Mouse (Mus musculus) c-Kit-negative CD71-positive TER-119-positive erythroid progenitor cells, embryonic 14.5 days (primary cell): ENCODE data around the gene Tex13a.

ENCODE experiments used
- DNase-seq: peaks from one replicate; pipeline ENCODE4 v3.0.0-alpha.2; 2013; ENCODE audit warnings: low read depth, low spot score

The Tex13a gene

DNA sequence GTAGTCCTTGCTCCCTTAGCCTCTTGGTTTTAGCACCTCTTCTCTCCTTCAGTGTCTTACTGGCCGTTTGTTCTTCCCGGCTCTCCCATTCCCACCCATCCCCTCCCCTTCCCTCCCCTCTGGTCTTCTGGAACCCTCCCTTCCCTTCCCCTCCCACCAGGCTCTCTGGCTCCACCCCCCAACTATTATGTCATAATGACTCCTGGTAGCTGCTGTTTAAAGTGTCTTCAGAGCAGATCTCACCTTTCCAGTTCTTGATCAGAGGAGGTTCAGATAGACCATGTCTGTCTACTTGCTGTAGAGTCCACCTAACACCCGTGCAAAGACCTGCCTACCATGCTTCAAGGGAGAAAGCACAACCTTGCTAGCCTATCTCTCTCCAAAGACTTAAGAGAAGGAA is at the start of gene Tex13a:
Tex13a (minus strand) TSS at position 101 of the 400 bp plus-strand sequence.
- DNase-seq = no peak

DNA sequence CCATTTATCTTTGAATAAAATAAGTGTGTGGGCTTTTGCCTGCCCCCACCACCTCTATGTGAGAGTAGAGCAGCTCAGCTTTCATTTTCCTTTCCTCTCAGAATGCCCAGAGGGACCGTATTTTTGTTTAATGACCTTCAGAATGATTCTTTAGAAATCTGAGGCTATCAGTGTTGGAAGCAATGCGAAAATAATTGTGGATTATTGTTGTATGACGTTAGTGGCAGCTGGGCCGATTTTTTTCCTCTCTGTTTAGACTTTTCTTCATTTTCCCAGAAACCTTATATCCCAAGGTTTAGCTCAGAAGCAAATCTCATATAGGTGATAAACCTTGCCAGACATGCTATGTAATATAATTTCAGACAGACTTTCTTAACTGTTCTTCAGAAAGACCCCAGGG is 25.2 kb upstream of the Tex13a start:
- no peak for DNase-seq

DNA sequence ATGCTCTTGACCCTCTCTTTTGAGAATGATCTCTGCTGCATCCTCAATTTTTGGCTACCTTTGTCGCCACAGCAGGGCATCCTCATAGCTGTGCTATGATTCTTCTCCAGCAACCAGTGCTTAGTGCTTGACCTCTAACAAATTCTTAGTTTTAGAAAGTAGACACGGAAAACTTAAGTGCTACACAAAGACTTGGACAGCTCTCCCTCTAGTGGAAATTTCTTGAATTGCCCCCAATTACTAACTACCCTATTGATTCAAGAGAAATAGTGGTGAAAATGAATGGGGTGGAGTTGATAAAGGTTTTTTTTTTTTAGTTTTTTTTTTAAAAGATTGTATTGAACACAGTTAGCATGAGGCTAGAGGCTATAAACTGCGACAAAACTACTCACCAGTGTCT is 39.2 kb downstream of the Tex13a start:
- DNase-seq = no peak
